Mouse (Mus musculus) G1E (cell line): ENCODE results near the gene Zfp566.

Experiments used
- CTCF ChIP-seq: IDR thresholded peaks from 2 replicates; pipeline ENCODE4 v1.5.1; 2012; ENCODE audit warnings: low read depth, low read length, inconsistent platforms, mixed read lengths
- GATA1 ChIP-seq: IDR thresholded peaks from 2 replicates; pipeline ENCODE4 v1.6.1; 2012; ENCODE audit warnings: borderline replicate concordance, low read length, inconsistent platforms, mixed read lengths
- GATA2 ChIP-seq: IDR thresholded peaks from 2 replicates; pipeline ENCODE4 v1.6.1; 2012; ENCODE audit warnings: low read depth, low read length, inconsistent platforms, borderline replicate concordance
- POLR2AphosphoS5 ChIP-seq: IDR thresholded peaks from 2 replicates; pipeline ENCODE4 v1.6.1; 2012; ENCODE audit warnings: low read depth, low read length, inconsistent platforms; ENCODE audit not compliant: insufficient replicate concordance
- TAL1 ChIP-seq: conservative IDR thresholded peaks from 2 replicates; pipeline ENCODE4 v1.6.1; 2012; ENCODE audit warnings: low read depth, low read length, inconsistent platforms, mixed read lengths

GRCm38 (mm10) chr7:30129900-30130299 is 39.6 kb upstream of the Zfp566 start:
- TF ChIP-seq CTCF, result no peak
- TF ChIP-seq GATA1, result no peak
- TF ChIP-seq TAL1, result no peak
- no peak for TF ChIP-seq GATA2
- TF ChIP-seq POLR2AphosphoS5, result no peak
